Mouse (Mus musculus) embryonic facial prominence, embryonic 13.5 days (tissue): ENCODE measurements around the gene Ap5z1. TPM values are rescaled to one million over a fixed set of nuclear protein-coding genes. Genes with fewer than 3 reads are reported as not detected.

Experiments
- ATAC-seq: fragments of 200-750 bp; cut with Nextera tagmentation; 2 replicates; pipeline ENCODE4 v1.8.0; 2017; ENCODE audit warnings: low read depth; ENCODE audit not compliant: insufficient number of reproducible peaks, insufficient read depth, low FRiP score, low TSS enrichment
- H3K27ac ChIP-seq: fragments of 300-500 bp; sonication (generic); 2 replicates; pipeline ENCODE4 v1.5.1; 2015; ENCODE audit warnings: moderate library complexity, mild to moderate bottlenecking, inconsistent platforms
- H3K27me3 ChIP-seq: fragments of 300-500 bp; sonication (generic); 2 replicates; pipeline ENCODE4 v1.6.1; 2015; ENCODE audit warnings: mild to moderate bottlenecking, inconsistent platforms
- H3K36me3 ChIP-seq: fragments of 300-500 bp; sonication (generic); 2 replicates; pipeline ENCODE4 v1.6.1; 2015; ENCODE audit warnings: mild to moderate bottlenecking, inconsistent platforms
- H3K4me1 ChIP-seq: fragments of 300-500 bp; sonication (generic); 2 replicates; pipeline ENCODE4 v1.6.1; 2015; ENCODE audit warnings: inconsistent platforms
- H3K4me2 ChIP-seq: fragments of 300-500 bp; sonication (generic); 2 replicates; pipeline ENCODE4 v1.6.1; 2015; ENCODE audit warnings: moderate library complexity, mild to moderate bottlenecking, inconsistent platforms
- H3K4me3 ChIP-seq: fragments of 300-500 bp; sonication (generic); 2 replicates; pipeline ENCODE4 v1.5.1; 2015; ENCODE audit warnings: mild to moderate bottlenecking, inconsistent platforms
- H3K9ac ChIP-seq: fragments of 300-500 bp; sonication (generic); 2 replicates; pipeline ENCODE4 v1.6.1; 2015; ENCODE audit warnings: mild to moderate bottlenecking, inconsistent platforms
- H3K9me3 ChIP-seq: fragments of 300-500 bp; sonication (generic); 2 replicates; pipeline ENCODE4 v1.6.1; 2016; ENCODE audit warnings: inconsistent platforms
- WGBS: fragments of 180-500 bp; shearing (Covaris S2); methylation state at CpG from one replicate; pipeline ENCODE4 v1.1.7; 2015; ENCODE audit warnings: mixed read lengths; 5-methylcytosine and 5-hydroxymethylcytosine counted together
- polyA plus RNA-seq: library from polyadenylated mRNA; unstranded; fragments of >200 nt; fragmentation: Nextera tagmentation; extraction: Ambion mirVana; gene quantifications from 2 replicates; pipeline ENCODE4 v1.2.1, GENCODE M21; 2015

Ap5z1 gene
- polyA plus RNA-seq = 8.9 and 9.7 TPM in 2 replicates

GRCm38 (mm10) chr5:142463461-142464454, at the start of gene Ap5z1:
TSS of gene Ap5z1 (plus strand) at chr5:142463944.
- H3K36me3 ChIP-seq = peaks cover 32% of the 10 kb centered on the region
- ATAC-seq = peak; percentile 82
- WGBS = 2% methylated on average over 60 of the region's 60 CpGs

GRCm38 (mm10) chr5:142415401-142415800, 48.3 kb upstream of the Ap5z1 start:
- ATAC-seq = no peak
- no peaks in the 10 kb centered on the region for H3K9me3 ChIP-seq
- H3K4me3 ChIP-seq = no peak overlapping the region
- peaks cover 44% of the 10 kb centered on the region for H3K4me1 ChIP-seq
- H3K9ac ChIP-seq = no peak overlapping the region
- no peak overlapping the region for H3K4me2 ChIP-seq
- no peak overlapping the region for H3K27ac ChIP-seq
- WGBS = 68% methylated on average over 6 of the region's 6 CpGs
- no peaks in the 10 kb centered on the region for H3K27me3 ChIP-seq
- H3K36me3 ChIP-seq = peaks cover 22% of the 10 kb centered on the region

More at GRCm38 (mm10) chr5:142463461-142464454, at the start of gene Ap5z1:
- Histone ChIP-seq H3K9ac (peak within 1 kb of the TSS; percentile 78), H3K27ac (peak within 1 kb of the TSS; percentile 89), H3K4me2 (peak within 1 kb of the TSS; percentile 84), H3K4me3 (peak within 1 kb of the TSS; percentile 83), H3K4me1 (peaks cover 27% of the 10 kb centered on the region), H3K9me3 (no peaks in the 10 kb centered on the region), H3K27me3 (no peaks in the 10 kb centered on the region)

GRCm38 (mm10) chr5:142416070-142416775, 47.5 kb upstream of the Ap5z1 start:
- Histone ChIP-seq H3K4me1 (peaks cover 38% of the 10 kb centered on the region), H3K27ac (peak overlapping the region; percentile 53; the same call in 1 of the 2 replicates), H3K4me3 (no peak overlapping the region), H3K36me3 (peaks cover 30% of the 10 kb centered on the region), H3K27me3 (no peaks in the 10 kb centered on the region), H3K4me2 (no peak overlapping the region), H3K9ac (no peak overlapping the region), H3K9me3 (no peaks in the 10 kb centered on the region)
- WGBS = 23% methylated on average over 14 of the region's 14 CpGs
- ATAC-seq = no peak

- Histone ChIP-seq H3K4me1 (peaks cover 38% of the 10 kb centered on the region), H3K27ac (no peak overlapping the region), H3K27me3 (no peaks in the 10 kb centered on the region), H3K4me2 (no peak overlapping the region), H3K36me3 (peaks cover 38% of the 10 kb centered on the region), H3K4me3 (no peak overlapping the region), H3K9ac (no peak overlapping the region), H3K9me3 (no peaks in the 10 kb centered on the region)
- no peak for ATAC-seq
- 78% methylated on average over 3 of the region's 3 CpGs for WGBS
Observed at GRCm38 (mm10) chr5:142417104-142417503, 46.6 kb upstream of the Ap5z1 start.

GRCm38 (mm10) chr5:142417876-142418275, 45.9 kb upstream of the Ap5z1 start:
- Histone ChIP-seq H3K9ac (no peak overlapping the region), H3K4me3 (no peak overlapping the region), H3K4me2 (no peak overlapping the region), H3K27ac (no peak overlapping the region), H3K4me1 (peaks cover 32% of the 10 kb centered on the region), H3K9me3 (no peaks in the 10 kb centered on the region), H3K27me3 (no peaks in the 10 kb centered on the region), H3K36me3 (peaks cover 39% of the 10 kb centered on the region)
- ATAC-seq = no peak
- WGBS = 82% methylated on average over 9 of the region's 9 CpGs

GRCm38 (mm10) chr5:142418419-142418818, 45.3 kb upstream of the Ap5z1 start:
- H3K9ac ChIP-seq = no peak overlapping the region
- H3K4me1 ChIP-seq = peaks cover 30% of the 10 kb centered on the region
- no peaks in the 10 kb centered on the region for H3K27me3 ChIP-seq
- H3K4me2 ChIP-seq = no peak overlapping the region
- H3K27ac ChIP-seq = no peak overlapping the region
- ATAC-seq = no peak
- no peaks in the 10 kb centered on the region for H3K9me3 ChIP-seq
- peaks cover 43% of the 10 kb centered on the region for H3K36me3 ChIP-seq
- WGBS = 89% methylated on average over 4 of the region's 4 CpGs
- no peak overlapping the region for H3K4me3 ChIP-seq

- H3K9me3 ChIP-seq = no peaks in the 10 kb centered on the region
- WGBS = 91% methylated on average over 4 of the region's 4 CpGs
Observed at GRCm38 (mm10) chr5:142420317-142420716, 43.4 kb upstream of the Ap5z1 start.

GRCm38 (mm10) chr5:142420920-142421319, 42.8 kb upstream of the Ap5z1 start:
- Histone ChIP-seq H3K27ac (no peak overlapping the region), H3K4me3 (no peak overlapping the region), H3K4me1 (peaks cover 31% of the 10 kb centered on the region), H3K4me2 (no peak overlapping the region), H3K9me3 (no peaks in the 10 kb centered on the region), H3K9ac (no peak overlapping the region), H3K36me3 (peaks cover 48% of the 10 kb centered on the region), H3K27me3 (no peaks in the 10 kb centered on the region)
- 86% methylated on average over 9 of the region's 9 CpGs for WGBS
- no peak for ATAC-seq

More at GRCm38 (mm10) chr5:142420317-142420716, 43.4 kb upstream of the Ap5z1 start:
- Histone ChIP-seq H3K4me2 (no peak overlapping the region), H3K4me3 (no peak overlapping the region), H3K4me1 (peaks cover 29% of the 10 kb centered on the region), H3K36me3 (peaks cover 48% of the 10 kb centered on the region), H3K27me3 (no peaks in the 10 kb centered on the region), H3K27ac (no peak overlapping the region), H3K9ac (no peak overlapping the region)
- ATAC-seq = no peak

- H3K9me3 ChIP-seq = no peaks in the 10 kb centered on the region
- no peaks in the 10 kb centered on the region for H3K27me3 ChIP-seq
- H3K4me3 ChIP-seq = no peak overlapping the region
- H3K36me3 ChIP-seq = peaks cover 52% of the 10 kb centered on the region
- H3K9ac ChIP-seq = no peak overlapping the region
- no peak for ATAC-seq
- no peak overlapping the region for H3K4me2 ChIP-seq
- H3K4me1 ChIP-seq = peaks cover 23% of the 10 kb centered on the region
- whole genome bisulfite sequencing = 80% methylated on average over 5 of the region's 5 CpGs
- H3K27ac ChIP-seq = no peak overlapping the region
Observed at GRCm38 (mm10) chr5:142421886-142422285, 41.9 kb upstream of the Ap5z1 start.

- no peaks in the 10 kb centered on the region for H3K9me3 ChIP-seq
- WGBS = 86% methylated on average over 10 of the region's 10 CpGs
- no peak overlapping the region for H3K4me3 ChIP-seq
- no peak overlapping the region for H3K4me2 ChIP-seq
- H3K27me3 ChIP-seq = no peaks in the 10 kb centered on the region
- ATAC-seq = no peak
- no peak overlapping the region for H3K9ac ChIP-seq
- H3K36me3 ChIP-seq = peaks cover 48% of the 10 kb centered on the region
- no peak overlapping the region for H3K27ac ChIP-seq
- peaks cover 32% of the 10 kb centered on the region for H3K4me1 ChIP-seq
Observed at GRCm38 (mm10) chr5:142423141-142423540, 40.6 kb upstream of the Ap5z1 start.

GRCm38 (mm10) chr5:142423701-142424100, 40.0 kb upstream of the Ap5z1 start:
- no peaks in the 10 kb centered on the region for H3K27me3 ChIP-seq
- 0 out of 2 replicates have a peak overlapping the region, but pooled peaks have one; percentile 72 for H3K27ac ChIP-seq
- no peak overlapping the region for H3K4me3 ChIP-seq
- H3K4me2 ChIP-seq = no peak overlapping the region
- peaks cover 43% of the 10 kb centered on the region for H3K36me3 ChIP-seq
- 59% methylated on average over 3 of the region's 3 CpGs for WGBS
- H3K9ac ChIP-seq = no peak overlapping the region
- no peaks in the 10 kb centered on the region for H3K9me3 ChIP-seq
- H3K4me1 ChIP-seq = peaks cover 32% of the 10 kb centered on the region
- ATAC-seq = no peak
